Mouse (Mus musculus) heart, embryonic 11.5 days (tissue): ENCODE measurements around the gene Dlg2. TPM values are rescaled to one million over a fixed set of nuclear protein-coding genes. Genes with fewer than 3 reads are reported as not detected.

ENCODE experiments used
- ATAC-seq: fragments of 200-750 bp; cut with Nextera tagmentation; replicated peaks from 2 replicates; pipeline ENCODE4 v1.8.0; 2017; ENCODE audit warnings: moderate library complexity; ENCODE audit not compliant: insufficient number of reproducible peaks, low FRiP score, low TSS enrichment
- H3K27ac ChIP-seq: fragments of 300-500 bp; sonication (generic); 2 replicates; pipeline ENCODE4 v1.5.1; 2014; ENCODE audit warnings: mild to moderate bottlenecking, low read depth, low read length
- H3K27me3 ChIP-seq: fragments of 300-500 bp; sonication (generic); 2 replicates; pipeline ENCODE4 v1.6.1; 2014; ENCODE audit warnings: mild to moderate bottlenecking, low read length, mixed read lengths; ENCODE audit not compliant: control insufficient read depth, insufficient read depth
- H3K36me3 ChIP-seq: fragments of 300-500 bp; sonication (generic); 2 replicates; pipeline ENCODE4 v1.6.1; 2014; ENCODE audit warnings: mild to moderate bottlenecking, low read length, moderate library complexity, mixed read lengths; ENCODE audit not compliant: control insufficient read depth, insufficient read depth
- H3K4me1 ChIP-seq: fragments of 300-500 bp; sonication (generic); 2 replicates; pipeline ENCODE4 v1.6.1; 2014; ENCODE audit warnings: low read length; ENCODE audit not compliant: control insufficient read depth, insufficient read depth
- H3K4me2 ChIP-seq: fragments of 300-500 bp; sonication (generic); 2 replicates; pipeline ENCODE4 v1.6.1; 2014; ENCODE audit warnings: mild to moderate bottlenecking, moderate library complexity
- H3K4me3 ChIP-seq: fragments of 300-500 bp; sonication (generic); 2 replicates; pipeline ENCODE4 v1.5.1; 2014; ENCODE audit warnings: low read depth, low read length
- H3K9ac ChIP-seq: fragments of 300-500 bp; sonication (generic); 2 replicates; pipeline ENCODE4 v1.6.1; 2014; ENCODE audit warnings: mild to moderate bottlenecking, low read depth, low read length, moderate library complexity
- H3K9me3 ChIP-seq: fragments of 300-500 bp; sonication (generic); replicated peaks from 2 replicates; pipeline ENCODE4 v1.6.1; 2016; ENCODE audit warnings: low read length; ENCODE audit not compliant: control insufficient read depth
- WGBS: fragments of 180-500 bp; shearing (Covaris S2); extraction: QIAGEN DNeasy Blood & Tissue Kit; methylation state at CpG from one replicate; pipeline ENCODE4 v1.1.7; 2014; ENCODE audit not compliant: insufficient replicate concordance; 5-methylcytosine and 5-hydroxymethylcytosine counted together
- polyA plus RNA-seq: library from polyadenylated mRNA; unstranded; fragments of >200 nt; fragmentation: Nextera tagmentation; extraction: Ambion mirVana; gene quantifications from 2 replicates; pipeline ENCODE4 v1.2.1, GENCODE M21; 2014

Gene Dlg2
- polyA plus RNA-seq, 1 experiment from 2014 or later = 8.5 TPM

- WGBS = 42% methylated on average over 3 of the region's 3 CpGs
- Histone ChIP-seq H3K36me3 (no peaks in the 10 kb centered on the region), H3K27me3 (no peaks in the 10 kb centered on the region), H3K27ac (no peak overlapping the region), H3K4me1 (no peaks in the 10 kb centered on the region), H3K4me3 (no peak overlapping the region), H3K4me2 (no peak overlapping the region), H3K9me3 (no peaks in the 10 kb centered on the region), H3K9ac (no peak overlapping the region)
- ATAC-seq = no peak
Measured at GRCm38 (mm10) chr7:92485881-92486710, 2009.6 kb downstream of the Dlg2 start.

- Histone ChIP-seq H3K27ac (no peak overlapping the region), H3K4me2 (no peak overlapping the region), H3K27me3 (no peaks in the 10 kb centered on the region), H3K36me3 (no peaks in the 10 kb centered on the region), H3K9me3 (no peaks in the 10 kb centered on the region), H3K4me3 (no peak overlapping the region), H3K4me1 (no peaks in the 10 kb centered on the region), H3K9ac (no peak overlapping the region)
- no peak for ATAC-seq
- WGBS = 88% methylated on average over 4 of the region's 4 CpGs
Measured at GRCm38 (mm10) chr7:92486878-92487277, 2010.4 kb downstream of the Dlg2 start.

- no peak overlapping the region for H3K4me2 ChIP-seq
- no peak overlapping the region for H3K27ac ChIP-seq
- H3K27me3 ChIP-seq = no peaks in the 10 kb centered on the region
- no peaks in the 10 kb centered on the region for H3K4me1 ChIP-seq
- ATAC-seq = no peak
- H3K9ac ChIP-seq = no peak overlapping the region
- no peaks in the 10 kb centered on the region for H3K9me3 ChIP-seq
- 69% methylated on average over 1 of the region's 1 CpGs for WGBS
- H3K4me3 ChIP-seq = no peak overlapping the region
- H3K36me3 ChIP-seq = no peaks in the 10 kb centered on the region
Measured at GRCm38 (mm10) chr7:92492262-92492661, 2015.8 kb downstream of the Dlg2 start.

- ATAC-seq = no peak
- 79% methylated on average over 2 of the region's 2 CpGs for WGBS
- Histone ChIP-seq H3K4me2 (no peak overlapping the region), H3K9me3 (no peaks in the 10 kb centered on the region), H3K27me3 (no peaks in the 10 kb centered on the region), H3K27ac (no peak overlapping the region), H3K9ac (no peak overlapping the region), H3K4me3 (no peak overlapping the region), H3K4me1 (no peaks in the 10 kb centered on the region), H3K36me3 (no peaks in the 10 kb centered on the region)
Measured at GRCm38 (mm10) chr7:92493521-92493920, 2017.0 kb downstream of the Dlg2 start.

Other genes with a start within 250 kb of the Dlg2 start
- not detected in 2 replicates for gene Ccdc83, start 210.9 kb upstream of the Dlg2 start, polyA plus RNA-seq
- gene Sytl2, start 174.4 kb upstream of the Dlg2 start, polyA plus RNA-seq = 5.2 and 5.5 TPM in 2 replicates
- 0.64 and 1.2 TPM in 2 replicates for gene Ccdc89, start 50.1 kb upstream of the Dlg2 start, polyA plus RNA-seq
- 25.8 and 27.0 TPM in 2 replicates for gene Crebzf, start 33.9 kb upstream of the Dlg2 start, polyA plus RNA-seq
- gene Tmem126a, start 19.4 kb upstream of the Dlg2 start, polyA plus RNA-seq = 106 and 113 TPM in 2 replicates
- 24.0 and 35.2 TPM in 2 replicates for gene Tmem126b, start 671 bp upstream of the Dlg2 start, polyA plus RNA-seq